Mouse (Mus musculus) megakaryocyte progenitor cell, adult 5-6 weeks (primary cell): ENCODE measurements around the gene Tspan4. TPM values are rescaled to one million over a fixed set of nuclear protein-coding genes. Genes with fewer than 3 reads are reported as not detected.

ENCODE experiments used
- ATAC-seq: replicated peaks from 2 replicates; pipeline ENCODE4 v1.8.0; 2016; ENCODE audit warnings: mild to moderate bottlenecking, moderate TSS enrichment, inconsistent platforms; ENCODE audit not compliant: poor library complexity
- total RNA-seq, 2 experiments: library from RNA; stranded (forward) in 1 of 2; stranded (reverse) in 1 of 2; fragments of 157-497, 149-512 nt in 1 of 2; fragments of 200-1000 nt in 1 of 2; gene quantifications; 2 replicates each; pipeline versions ENCODE4 v1.2.3 to v1.2.4; 2015 to 2017

The Tspan4 gene
- total RNA-seq (2015): 18.3 and 23.9 TPM in 2 replicates
- 38.2 and 39.1 TPM in 2 replicates for total RNA-seq (2017)

DNA sequence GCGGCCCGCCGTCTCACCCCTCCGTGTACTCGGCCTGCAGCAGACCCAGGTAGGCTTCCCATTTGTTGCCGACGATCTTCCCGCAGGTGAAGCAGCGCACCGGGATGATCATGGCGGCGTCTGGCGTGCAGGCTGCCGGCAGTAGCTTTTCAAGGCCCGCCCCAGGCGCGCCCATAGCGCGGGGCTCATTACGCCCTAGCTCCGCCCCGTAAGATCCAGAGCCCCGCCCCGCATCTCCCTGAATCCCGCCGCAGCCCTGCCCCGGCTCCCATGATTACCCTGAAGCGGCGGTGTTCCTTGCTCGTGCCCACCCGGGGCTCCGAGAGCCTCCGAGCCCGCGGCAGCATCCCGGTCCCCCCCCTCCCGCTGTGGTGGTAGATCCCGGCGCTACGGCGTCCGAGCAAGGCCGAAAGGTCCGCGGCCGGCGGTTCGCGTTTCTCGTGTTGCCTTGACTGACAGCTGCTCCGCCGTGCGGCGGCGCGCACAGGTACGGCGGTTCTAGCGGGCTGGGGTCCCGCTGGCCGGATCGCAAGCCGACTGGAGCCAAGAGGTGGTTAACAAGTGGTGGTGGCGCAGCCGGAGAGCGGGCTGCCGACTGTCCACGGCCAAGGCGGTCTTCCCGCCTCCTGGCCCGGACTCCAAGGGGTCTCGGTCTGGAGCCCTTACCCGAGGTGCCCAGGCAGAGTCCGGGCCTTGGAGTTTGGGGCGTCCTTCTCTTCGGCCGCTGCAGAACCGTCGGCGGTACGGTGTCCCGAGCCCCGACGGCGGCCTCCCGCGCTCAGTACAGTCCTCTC, at the start of gene Tspan4, which contains the start of gene Polr2l:
Gene Tspan4, plus strand, starts transcription at position 230 of the 794 bp plus-strand sequence.
Gene Polr2l, minus strand, starts transcription at position 122 of the 794 bp plus-strand sequence.
- ATAC-seq: peak; percentile 63

DNA sequence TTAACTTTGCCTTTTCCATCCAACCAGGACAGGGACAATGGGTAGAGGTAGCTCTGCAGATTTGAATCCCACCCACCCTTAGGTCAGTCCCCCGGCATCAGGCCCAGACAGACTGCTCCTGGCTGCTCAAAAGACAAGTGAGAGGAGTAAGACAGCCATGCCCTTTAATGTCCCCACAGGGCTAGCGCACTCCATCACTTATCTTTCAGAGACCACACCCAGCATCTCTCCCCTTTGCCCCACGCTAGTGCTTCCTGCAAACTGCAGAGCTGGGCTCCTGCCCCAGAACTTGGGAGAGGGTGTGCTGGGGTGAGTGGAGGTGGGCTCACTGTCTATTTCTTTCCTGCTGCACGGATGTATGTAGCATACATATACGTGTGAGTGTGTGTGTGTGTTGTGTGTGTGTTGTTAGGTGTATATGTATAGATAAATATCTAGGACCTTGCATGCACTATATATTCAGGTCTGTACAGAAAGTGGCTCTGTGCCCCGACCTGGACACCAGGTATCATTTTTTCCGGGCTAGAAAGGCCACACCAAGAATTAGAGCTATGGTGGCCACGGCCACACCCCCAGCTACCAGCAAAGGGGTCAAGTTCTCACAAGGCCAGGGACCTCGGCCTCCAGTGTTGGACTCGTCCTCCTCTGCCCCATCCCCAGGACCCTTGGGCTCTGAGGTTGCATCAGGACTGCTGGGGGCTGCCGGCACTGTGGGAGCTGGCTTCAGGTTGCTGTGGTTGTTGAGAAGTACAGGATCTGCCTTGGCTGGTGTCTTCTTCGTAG, 47.9 kb upstream of the Tspan4 start:
- peak; percentile 41; the same call in 1 of the 2 replicates for ATAC-seq

- no peak for ATAC-seq
These were observed 46.3 kb upstream of the Tspan4 start for GRCm38 (mm10) chr7:141428701-141429100.

- peak; percentile 34; the same call in 1 of the 2 replicates for ATAC-seq
These were observed 45.7 kb upstream of the Tspan4 start, which contains the start of gene Cend1 for GRCm38 (mm10) chr7:141429310-141429709. Gene Cend1, minus strand, starts transcription at chr7:141429491.

GRCm38 (mm10) chr7:141429840-141430584, 45.0 kb upstream of the Tspan4 start:
- no peak for ATAC-seq

GRCm38 (mm10) chr7:141430585-141431240, 44.3 kb upstream of the Tspan4 start:
- no peak for ATAC-seq

DNA sequence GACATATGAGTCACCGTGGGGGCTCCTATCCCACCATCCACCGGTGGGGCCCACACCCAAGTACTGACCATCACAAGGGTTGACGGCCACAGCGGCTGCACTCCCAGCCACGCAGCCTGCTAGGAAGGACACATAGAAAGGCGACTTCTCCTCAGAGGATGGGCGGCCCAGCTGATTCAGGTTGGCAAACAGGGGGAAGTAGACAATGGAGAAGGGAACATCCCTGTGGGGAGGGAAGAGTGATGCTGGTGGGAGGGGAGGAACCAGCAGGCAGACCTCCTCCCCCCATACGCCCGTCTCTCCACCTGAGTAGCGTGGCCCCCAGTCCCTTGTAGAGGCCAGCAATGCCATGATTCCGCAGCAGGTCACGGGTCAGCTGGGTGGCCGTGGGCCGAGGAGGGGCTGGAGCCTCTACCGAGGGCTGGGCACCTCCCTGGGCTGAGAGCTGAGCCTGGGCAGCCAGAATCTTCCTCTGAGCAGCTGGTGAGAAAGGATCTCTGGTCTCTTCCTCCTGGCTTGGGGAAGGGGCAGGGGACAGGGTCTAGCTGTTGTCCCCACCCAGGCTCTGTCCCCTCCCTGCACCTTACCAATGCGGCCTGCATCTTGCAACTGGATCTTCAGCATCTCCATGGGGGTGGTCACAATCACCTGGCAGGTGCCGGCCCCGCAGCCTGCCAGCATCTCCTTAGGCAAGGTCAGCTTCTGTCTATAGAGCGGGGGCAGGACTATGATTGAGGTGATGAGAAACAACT, 43.4 kb upstream of the Tspan4 start:
- ATAC-seq: no peak

GRCm38 (mm10) chr7:141432186-141432611, 42.8 kb upstream of the Tspan4 start:
- ATAC-seq: no peak

DNA sequence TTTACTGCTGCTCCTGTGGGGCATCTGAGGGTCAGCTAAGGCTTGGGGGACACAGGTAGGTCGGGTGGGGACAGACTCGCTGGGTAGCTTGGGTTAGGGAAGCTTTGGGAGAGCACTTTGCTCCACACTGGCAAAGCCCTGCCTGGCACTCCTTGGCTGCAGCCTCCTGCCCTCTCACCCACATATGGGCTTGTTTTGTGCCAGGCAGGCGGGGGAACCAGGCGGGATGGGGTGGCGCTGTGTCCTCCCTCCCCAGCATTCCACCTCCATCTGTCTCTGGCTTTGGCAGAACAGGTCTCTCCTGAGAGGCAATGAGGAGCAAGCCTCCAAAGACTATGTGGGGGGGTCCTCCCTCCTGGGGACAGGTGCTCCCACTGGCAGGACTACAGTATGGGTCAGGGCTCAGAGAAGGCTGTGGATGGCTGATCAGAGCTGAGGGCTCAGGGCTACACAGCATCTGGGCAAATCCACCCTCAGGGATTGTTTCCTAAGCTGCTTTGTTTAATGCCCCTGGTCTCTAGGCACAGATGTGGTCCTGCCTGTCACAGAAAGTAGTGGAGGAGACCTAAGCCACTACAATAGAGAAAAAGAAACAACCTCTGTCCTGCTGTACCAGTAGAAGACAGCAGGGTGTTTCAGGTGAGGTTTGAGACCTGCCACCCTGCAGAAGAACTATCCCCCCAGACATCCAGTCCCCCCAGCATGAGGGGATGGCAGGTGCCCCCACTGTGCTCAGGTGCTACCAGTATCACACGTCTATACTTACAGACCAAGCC, 42.1 kb upstream of the Tspan4 start:
- ATAC-seq: no peak

GRCm38 (mm10) chr7:141433517-141434400, 41.3 kb upstream of the Tspan4 start:
- no peak for ATAC-seq

- ATAC-seq: no peak
These were observed 40.6 kb upstream of the Tspan4 start for GRCm38 (mm10) chr7:141434464-141434863.

DNA sequence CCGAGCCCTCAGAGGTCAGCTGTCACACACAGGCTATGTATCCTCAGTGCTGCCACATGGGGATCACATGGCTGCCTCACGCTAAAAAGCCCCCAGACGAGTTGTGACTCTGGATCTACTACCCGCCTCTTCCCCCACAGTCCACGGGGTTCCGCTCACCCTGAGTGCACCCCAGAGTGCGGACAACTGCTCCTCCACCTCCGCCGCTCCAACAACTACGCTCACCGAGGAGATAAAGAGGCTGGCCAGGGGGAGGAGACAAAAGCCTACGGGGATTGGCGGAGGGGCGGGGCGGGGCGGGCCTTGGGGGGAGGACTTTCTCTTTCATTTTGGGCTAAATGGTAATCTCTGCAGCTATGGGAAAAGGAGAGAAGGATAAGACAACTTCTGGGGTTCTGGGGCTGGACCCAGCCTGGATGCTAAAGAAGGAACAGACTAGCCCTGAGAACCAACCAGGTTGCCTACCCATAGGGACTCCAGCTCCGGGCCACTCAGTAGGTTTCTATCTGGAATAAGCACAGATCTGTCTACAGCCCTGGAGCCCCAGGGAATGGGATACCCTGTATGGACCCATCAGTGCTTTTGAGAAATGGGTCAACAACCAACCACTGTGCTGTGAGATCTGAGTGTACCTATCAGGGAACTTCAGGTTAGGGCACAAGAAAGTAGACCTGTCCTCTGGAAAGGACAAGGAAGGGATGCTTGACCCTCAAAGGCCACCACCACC, 39.7 kb upstream of the Tspan4 start:
- peak; percentile 71 for ATAC-seq

GRCm38 (mm10) chr7:141435856-141436522, 39.1 kb upstream of the Tspan4 start:
- ATAC-seq: no peak

GRCm38 (mm10) chr7:141436523-141436892, 38.5 kb upstream of the Tspan4 start:
- ATAC-seq: no peak

GRCm38 (mm10) chr7:141437178-141438120, 37.6 kb upstream of the Tspan4 start, which contains the start of gene Slc25a22:
Gene Slc25a22, minus strand, starts transcription at chr7:141437892.
- ATAC-seq: peak; percentile 75
